Mouse (Mus musculus) heart, embryonic 14.5 days (tissue): ENCODE data around the gene Mipep. TPM values are rescaled to one million over a fixed set of nuclear protein-coding genes. Genes with fewer than 3 reads are reported as not detected.

Experiments used
- ATAC-seq: fragments of 200-750 bp; cut with Nextera tagmentation; 2 replicates; pipeline ENCODE4 v1.8.0; 2017; ENCODE audit warnings: low read depth, moderate TSS enrichment; ENCODE audit not compliant: insufficient number of reproducible peaks, insufficient read depth, low FRiP score
- H3K27ac ChIP-seq, 2 experiments: fragments of 200-500 bp in 1 of 2; fragments of 300-500 bp in 1 of 2; sonication (generic) in 1 of 2; replicated peaks in 1 of 2; 2 replicates each; pipeline ENCODE4 v1.5.1; 2012 to 2014; ENCODE audit warnings: low read depth in 2 of 2, low read length in 2 of 2, control low read depth in 1 of 2, mild to moderate bottlenecking in 1 of 2, mixed read lengths in 1 of 2; ENCODE audit not compliant: control insufficient read depth in 1 of 2, insufficient read depth in 1 of 2
- H3K27me3 ChIP-seq: fragments of 300-500 bp; sonication (generic); 2 replicates; pipeline ENCODE4 v1.6.1; 2014; ENCODE audit warnings: mild to moderate bottlenecking, low read length, control low read depth; ENCODE audit not compliant: control insufficient read depth, insufficient read depth
- H3K36me3 ChIP-seq: fragments of 300-500 bp; sonication (generic); 2 replicates; pipeline ENCODE4 v1.6.1; 2014; ENCODE audit warnings: mild to moderate bottlenecking, control low read depth, low read length, mixed read lengths; ENCODE audit not compliant: control insufficient read depth, insufficient read depth
- H3K4me1 ChIP-seq, 2 experiments: fragments of 200-500 bp in 1 of 2; fragments of 300-500 bp in 1 of 2; sonication (generic) in 1 of 2; 2 replicates each; pipeline ENCODE4 v1.6.1; 2012 to 2014; ENCODE audit warnings: low read length in 2 of 2, control low read depth in 1 of 2, mixed read lengths in 1 of 2; ENCODE audit not compliant: control insufficient read depth in 2 of 2, insufficient read depth in 2 of 2
- H3K4me2 ChIP-seq: fragments of 300-500 bp; sonication (generic); 2 replicates; pipeline ENCODE4 v1.6.1; 2014; ENCODE audit warnings: mild to moderate bottlenecking, low read length
- H3K4me3 ChIP-seq, 2 experiments: fragments of 200-500 bp in 1 of 2; fragments of 300-500 bp in 1 of 2; sonication (generic) in 1 of 2; 2 replicates each; pipeline ENCODE4 v1.5.1; 2012 to 2014; ENCODE audit warnings: low read length in 2 of 2, mild to moderate bottlenecking in 2 of 2, control low read depth in 1 of 2, low read depth in 1 of 2, moderate library complexity in 1 of 2; ENCODE audit not compliant: control insufficient read depth in 1 of 2, insufficient read depth in 1 of 2
- H3K9ac ChIP-seq: fragments of 300-500 bp; sonication (generic); 2 replicates; pipeline ENCODE4 v1.6.1; 2014; ENCODE audit warnings: mild to moderate bottlenecking, low read length
- H3K9me3 ChIP-seq: fragments of 300-500 bp; sonication (generic); 2 replicates; pipeline ENCODE4 v1.6.1; 2016; ENCODE audit warnings: low read length, control low read depth; ENCODE audit not compliant: control insufficient read depth
- WGBS: fragments of 180-500 bp; shearing (Covaris S2); extraction: QIAGEN DNeasy Blood & Tissue Kit; methylation state at CpG from one replicate; pipeline ENCODE4 v1.1.7; 2014; 5-methylcytosine and 5-hydroxymethylcytosine counted together
- polyA plus RNA-seq: library from polyadenylated mRNA; unstranded; fragments of >200 nt; fragmentation: Nextera tagmentation; extraction: Ambion mirVana; gene quantifications from 2 replicates; pipeline ENCODE4 v1.2.1, GENCODE M21; 2014

Mipep gene
- polyA plus RNA-seq, 1 experiment from 2014 or later = 37.3 TPM

DNA sequence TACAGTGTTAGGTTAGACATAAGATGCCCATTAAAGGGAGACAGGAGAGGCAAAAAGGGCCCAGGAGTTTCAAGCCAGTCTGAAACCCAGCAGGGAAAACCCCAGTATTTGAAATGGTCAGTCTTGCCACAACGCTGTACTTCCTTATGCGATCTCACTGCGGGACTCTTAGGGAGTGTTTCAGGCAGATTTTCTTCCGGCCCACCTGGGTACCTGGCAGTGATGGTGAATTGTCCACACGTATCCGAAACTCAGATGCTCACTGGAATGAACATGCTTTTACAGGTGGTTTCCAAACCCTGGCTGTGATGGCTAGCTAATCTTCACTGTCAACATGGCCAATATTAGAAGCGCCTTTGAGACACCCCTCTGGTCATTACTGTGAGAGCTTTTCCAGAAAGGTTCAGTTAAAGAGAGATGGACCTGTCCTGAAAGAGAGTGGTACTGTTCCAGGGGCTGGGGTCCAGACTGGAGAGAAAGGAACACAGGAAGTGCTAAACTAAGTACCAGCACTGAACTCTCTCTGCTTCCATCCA is 2.2 kb upstream of the Mipep start:
- Histone ChIP-seq H3K4me2 (no peak overlapping the region), H3K4me1 (peaks cover 0 to 8% of the 10 kb centered on the region in 2 experiments; a peak in 1 of 4 replicates), H3K27me3 (no peaks in the 10 kb centered on the region), H3K9me3 (no peaks in the 10 kb centered on the region), H3K36me3 (no peaks in the 10 kb centered on the region), H3K4me3 (no peak overlapping the region), H3K9ac (no peak overlapping the region), H3K27ac (no peak overlapping the region)
- no peak for ATAC-seq
- WGBS = 35% methylated on average over 7 of the region's 7 CpGs

DNA sequence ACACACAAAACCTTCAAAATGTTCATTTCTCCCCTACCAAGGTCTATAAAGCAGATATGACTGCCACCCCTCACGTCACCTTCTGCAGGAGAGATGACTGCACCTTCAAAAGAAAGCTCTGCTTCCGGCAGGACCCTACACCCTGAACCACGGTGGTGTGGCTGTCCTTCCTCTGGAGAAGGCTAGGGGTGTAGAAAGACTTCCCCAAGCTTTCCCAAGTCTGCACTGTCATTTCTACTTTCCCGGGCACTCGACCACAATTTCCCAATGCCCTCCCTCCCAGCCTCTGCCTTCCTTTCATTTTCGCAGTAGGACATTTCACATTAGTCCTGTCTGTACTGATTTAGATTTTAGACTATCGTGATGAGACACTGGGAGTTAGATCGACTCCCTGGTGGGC is 1.2 kb upstream of the Mipep start:
- no peak overlapping the region for H3K9ac ChIP-seq
- 0 out of 2 replicates have a peak, but pooled peaks cover 2% of the 10 kb centered on the region for H3K36me3 ChIP-seq
- H3K4me1 ChIP-seq = peaks cover 0 to 8% of the 10 kb centered on the region in 2 experiments; a peak in 1 of 4 replicates
- H3K27ac ChIP-seq = no peak overlapping the region
- no peaks in the 10 kb centered on the region for H3K9me3 ChIP-seq
- 29% methylated on average over 8 of the region's 8 CpGs for WGBS
- H3K4me3 ChIP-seq = no peak overlapping the region
- no peak for ATAC-seq
- H3K27me3 ChIP-seq = no peaks in the 10 kb centered on the region
- H3K4me2 ChIP-seq = no peak overlapping the region

DNA sequence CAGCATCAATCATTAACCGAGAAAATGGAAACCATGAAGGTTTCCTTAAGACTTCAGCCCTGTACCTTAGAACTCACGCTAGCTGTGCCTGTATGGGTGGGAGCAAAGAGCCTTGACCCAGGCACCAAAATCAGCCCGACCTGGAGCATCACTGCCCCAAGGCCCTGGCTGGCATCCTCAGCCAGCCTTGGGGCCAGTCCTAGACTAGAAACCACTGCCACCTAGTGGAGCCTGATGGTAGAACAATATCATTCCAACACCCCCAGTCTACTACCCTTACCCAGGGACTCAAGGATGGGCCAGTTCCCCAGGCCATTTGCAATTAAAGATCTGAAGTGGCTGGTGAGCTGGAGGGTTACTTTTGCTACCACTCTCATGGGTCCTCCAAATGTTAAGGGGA is 5.7 kb downstream of the Mipep start:
- H3K36me3 ChIP-seq = peaks cover 37% of the 10 kb centered on the region
- H3K4me2 ChIP-seq = no peak overlapping the region
- H3K4me1 ChIP-seq = peaks cover 0 to 6% of the 10 kb centered on the region in 2 experiments; a peak in 1 of 4 replicates
- no peak overlapping the region for H3K9ac ChIP-seq
- H3K27ac ChIP-seq = no peak overlapping the region
- 46% methylated on average over 3 of the region's 3 CpGs for WGBS
- no peaks in the 10 kb centered on the region for H3K27me3 ChIP-seq
- H3K4me3 ChIP-seq = no peak overlapping the region
- no peak for ATAC-seq
- no peaks in the 10 kb centered on the region for H3K9me3 ChIP-seq

DNA sequence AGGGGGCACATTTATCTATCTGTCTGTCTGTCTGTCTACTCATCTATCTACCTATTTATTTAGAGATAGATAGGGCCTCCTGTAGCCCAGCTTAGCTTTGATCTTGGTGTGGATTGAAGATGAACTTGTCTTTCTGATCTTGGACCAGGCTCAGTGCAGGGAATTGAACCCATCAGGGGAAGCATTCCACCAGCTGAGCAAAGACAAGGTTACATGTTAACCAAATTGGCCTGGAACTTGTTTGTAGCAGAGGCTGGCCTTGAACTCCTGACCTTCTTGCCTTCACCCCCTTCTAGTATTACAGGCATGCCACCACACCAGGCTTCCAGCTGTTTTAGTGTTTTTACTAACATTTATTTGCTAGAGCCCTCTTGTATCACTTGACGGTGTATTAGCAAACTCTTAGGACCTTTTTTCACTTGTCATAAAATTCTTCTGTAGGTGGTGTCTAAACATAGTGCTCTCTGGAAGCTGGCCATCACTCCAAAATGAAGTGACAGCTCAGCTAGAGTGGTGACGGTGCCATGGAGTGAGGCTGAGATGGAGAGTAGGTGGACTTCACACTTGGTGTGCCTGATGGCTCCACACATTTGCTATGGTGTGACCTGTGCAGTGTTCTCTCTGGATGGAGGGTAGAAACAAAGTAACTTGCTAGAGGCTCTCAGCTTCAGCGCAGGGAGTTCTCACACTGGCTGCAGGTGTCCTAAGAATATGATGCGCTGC is 12.4 kb downstream of the Mipep start:
- Histone ChIP-seq H3K4me3 (no peak overlapping the region), H3K4me2 (no peak overlapping the region), H3K36me3 (peaks cover 39% of the 10 kb centered on the region), H3K9ac (no peak overlapping the region), H3K4me1 (no peaks in the 10 kb centered on the region), H3K27me3 (no peaks in the 10 kb centered on the region), H3K9me3 (no peaks in the 10 kb centered on the region), H3K27ac (no peak overlapping the region)
- 71% methylated on average over 4 of the region's 4 CpGs for WGBS
- no peak for ATAC-seq

DNA sequence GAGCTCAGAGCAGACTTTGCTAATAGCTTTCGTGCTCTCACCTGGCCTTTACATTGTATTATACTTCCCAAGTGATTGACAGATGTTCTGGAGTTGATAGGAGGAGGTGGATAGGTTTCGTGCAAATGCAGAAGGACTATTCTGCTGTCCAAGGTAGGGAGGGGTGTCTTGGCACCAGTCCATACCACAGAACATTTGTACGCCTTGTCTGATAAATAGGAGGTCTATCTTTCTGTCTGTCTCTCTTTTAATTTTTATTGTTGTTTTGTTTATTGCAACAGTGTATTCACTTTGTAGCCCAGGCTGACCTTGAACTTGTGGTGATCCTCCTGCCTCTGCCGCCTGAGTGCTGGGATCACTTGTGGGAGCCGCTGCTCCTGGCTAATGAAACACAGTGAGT is 13.2 kb downstream of the Mipep start:
- no peaks in the 10 kb centered on the region for H3K27me3 ChIP-seq
- WGBS = 93% methylated on average over 5 of the region's 5 CpGs
- no peaks in the 10 kb centered on the region for H3K9me3 ChIP-seq
- no peak overlapping the region for H3K4me3 ChIP-seq
- H3K36me3 ChIP-seq = peaks cover 39% of the 10 kb centered on the region
- H3K4me2 ChIP-seq = no peak overlapping the region
- no peak overlapping the region for H3K27ac ChIP-seq
- no peaks in the 10 kb centered on the region for H3K4me1 ChIP-seq
- H3K9ac ChIP-seq = no peak overlapping the region
- ATAC-seq = no peak

DNA sequence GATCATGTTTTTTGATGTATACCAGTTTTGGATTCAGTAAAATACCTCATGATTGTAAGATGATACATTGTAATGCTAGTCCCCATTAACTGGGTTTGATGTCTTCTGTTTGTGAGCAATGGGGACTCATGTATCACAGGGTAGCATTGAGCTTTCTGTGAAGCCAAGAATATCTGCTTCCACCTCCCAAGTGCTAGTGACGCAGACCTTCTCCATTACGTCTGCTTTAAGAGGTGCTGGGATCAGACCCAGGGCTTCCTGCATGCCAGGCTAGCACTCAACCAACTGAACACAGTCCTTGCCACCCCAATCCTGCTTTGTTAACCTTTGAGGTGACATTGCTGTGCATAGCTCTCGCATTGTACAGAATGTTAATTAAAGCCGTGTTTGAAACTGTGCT is 14.3 kb downstream of the Mipep start:
- H3K4me2 ChIP-seq = no peak overlapping the region
- 85% methylated on average over 4 of the region's 4 CpGs for WGBS
- no peaks in the 10 kb centered on the region for H3K27me3 ChIP-seq
- H3K9ac ChIP-seq = no peak overlapping the region
- ATAC-seq = no peak
- no peak overlapping the region for H3K27ac ChIP-seq
- H3K9me3 ChIP-seq = no peaks in the 10 kb centered on the region
- peaks cover 45% of the 10 kb centered on the region for H3K36me3 ChIP-seq
- H3K4me1 ChIP-seq = no peaks in the 10 kb centered on the region
- H3K4me3 ChIP-seq = no peak overlapping the region

DNA sequence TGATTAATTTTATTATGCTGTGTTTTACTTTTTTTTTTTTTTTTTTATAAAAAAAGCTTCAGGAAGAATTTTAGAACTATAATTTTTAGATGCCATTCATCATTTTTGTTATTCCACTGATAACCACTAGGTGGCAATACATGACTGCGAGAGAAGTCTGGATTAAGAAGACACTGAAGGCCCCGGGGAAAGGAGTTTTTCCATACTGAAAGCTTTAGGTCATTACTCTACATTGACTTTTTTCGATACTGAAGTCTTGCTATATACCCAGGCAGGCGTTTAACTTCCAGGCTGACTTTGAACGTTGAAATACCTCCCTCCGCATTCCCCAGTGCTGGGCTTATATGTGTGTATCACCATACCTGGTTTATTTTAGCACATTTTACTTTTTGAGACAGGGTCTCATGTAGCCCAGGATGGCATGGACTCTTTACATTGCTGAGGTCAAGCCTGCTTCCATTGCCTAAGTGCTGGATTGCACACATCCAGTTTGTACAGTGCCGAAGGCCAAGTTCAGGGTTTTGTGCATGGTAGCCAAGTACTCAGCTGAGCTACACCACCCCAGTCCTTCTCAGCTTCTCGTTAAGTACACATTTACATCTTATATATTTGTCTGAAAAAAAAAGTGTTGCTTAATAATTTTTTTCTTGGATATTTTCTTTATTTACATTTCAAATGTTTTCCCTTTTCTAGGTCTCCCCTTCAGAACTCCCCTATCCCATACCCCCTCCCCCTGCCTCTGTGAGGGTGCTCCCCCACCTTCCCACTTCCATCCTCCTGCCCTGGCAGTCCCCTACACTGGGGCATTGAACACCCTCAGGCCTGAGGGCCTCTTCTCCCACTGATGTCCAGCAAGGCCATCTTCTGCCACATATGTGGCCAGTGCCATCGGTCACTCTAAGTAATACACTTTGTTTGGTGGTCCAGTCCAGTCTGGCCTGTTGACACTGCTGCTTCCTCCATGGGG is 15.7 kb downstream of the Mipep start:
- Histone ChIP-seq H3K4me3 (no peak overlapping the region), H3K4me2 (no peak overlapping the region), H3K27ac (no peak overlapping the region), H3K36me3 (peaks cover 49% of the 10 kb centered on the region), H3K27me3 (no peaks in the 10 kb centered on the region), H3K9me3 (no peaks in the 10 kb centered on the region), H3K4me1 (no peaks in the 10 kb centered on the region), H3K9ac (no peak overlapping the region)
- 46% methylated on average over 9 of the region's 9 CpGs for WGBS
- ATAC-seq = no peak
